Mouse (Mus musculus) forebrain, embryonic 16.5 days (tissue): ENCODE data around the gene Tmem9. TPM values are rescaled to one million over a fixed set of nuclear protein-coding genes. Genes with fewer than 3 reads are reported as not detected.

Source experiments
- ATAC-seq: fragments of 200-750 bp; cut with Nextera tagmentation; 2 replicates; pipeline ENCODE4 v1.8.0; 2017; ENCODE audit warnings: mild to moderate bottlenecking, moderate library complexity
- H3K27ac ChIP-seq: fragments of 300-500 bp; sonication (generic); 2 replicates; pipeline ENCODE4 v1.5.1; 2014; ENCODE audit warnings: low read length, control low read depth
- H3K27me3 ChIP-seq: fragments of 300-500 bp; sonication (generic); replicated peaks from 2 replicates; pipeline ENCODE4 v1.6.1; 2014; ENCODE audit warnings: low read length; ENCODE audit not compliant: control insufficient read depth, insufficient read depth
- H3K36me3 ChIP-seq: fragments of 300-500 bp; sonication (generic); 2 replicates; pipeline ENCODE4 v1.6.1; 2014; ENCODE audit not compliant: control insufficient read depth, insufficient read depth
- H3K4me1 ChIP-seq: fragments of 300-500 bp; sonication (generic); replicated peaks from 2 replicates; pipeline ENCODE4 v1.6.1; 2014; ENCODE audit warnings: low read length; ENCODE audit not compliant: control insufficient read depth, insufficient read depth
- H3K4me2 ChIP-seq: fragments of 300-500 bp; sonication (generic); 2 replicates; pipeline ENCODE4 v1.6.1; 2014; ENCODE audit warnings: mild to moderate bottlenecking, low read length, control low read depth
- H3K4me3 ChIP-seq: fragments of 300-500 bp; sonication (generic); replicated peaks from 2 replicates; pipeline ENCODE4 v1.5.1; 2014; ENCODE audit warnings: mild to moderate bottlenecking, low read length, control low read depth
- H3K9ac ChIP-seq: fragments of 300-500 bp; sonication (generic); replicated peaks from 2 replicates; pipeline ENCODE4 v1.6.1; 2014; ENCODE audit warnings: low read depth, low read length, control low read depth
- H3K9me3 ChIP-seq: fragments of 300-500 bp; sonication (generic); 2 replicates; pipeline ENCODE4 v1.6.1; 2016; ENCODE audit warnings: low read length; ENCODE audit not compliant: control insufficient read depth
- WGBS: fragments of 180-500 bp; shearing (Covaris S2); extraction: QIAGEN DNeasy Blood & Tissue Kit; methylation state at CpG from one replicate; pipeline ENCODE4 v1.1.7; 2014; 5-methylcytosine and 5-hydroxymethylcytosine counted together
- polyA plus RNA-seq: library from polyadenylated mRNA; unstranded; fragments of >200 nt; fragmentation: Nextera tagmentation; extraction: Ambion mirVana; gene quantifications from 2 replicates; pipeline ENCODE4 v1.2.1, GENCODE M21; 2015

The Tmem9 gene
- 141 and 146 TPM in 2 replicates for polyA plus RNA-seq

DNA sequence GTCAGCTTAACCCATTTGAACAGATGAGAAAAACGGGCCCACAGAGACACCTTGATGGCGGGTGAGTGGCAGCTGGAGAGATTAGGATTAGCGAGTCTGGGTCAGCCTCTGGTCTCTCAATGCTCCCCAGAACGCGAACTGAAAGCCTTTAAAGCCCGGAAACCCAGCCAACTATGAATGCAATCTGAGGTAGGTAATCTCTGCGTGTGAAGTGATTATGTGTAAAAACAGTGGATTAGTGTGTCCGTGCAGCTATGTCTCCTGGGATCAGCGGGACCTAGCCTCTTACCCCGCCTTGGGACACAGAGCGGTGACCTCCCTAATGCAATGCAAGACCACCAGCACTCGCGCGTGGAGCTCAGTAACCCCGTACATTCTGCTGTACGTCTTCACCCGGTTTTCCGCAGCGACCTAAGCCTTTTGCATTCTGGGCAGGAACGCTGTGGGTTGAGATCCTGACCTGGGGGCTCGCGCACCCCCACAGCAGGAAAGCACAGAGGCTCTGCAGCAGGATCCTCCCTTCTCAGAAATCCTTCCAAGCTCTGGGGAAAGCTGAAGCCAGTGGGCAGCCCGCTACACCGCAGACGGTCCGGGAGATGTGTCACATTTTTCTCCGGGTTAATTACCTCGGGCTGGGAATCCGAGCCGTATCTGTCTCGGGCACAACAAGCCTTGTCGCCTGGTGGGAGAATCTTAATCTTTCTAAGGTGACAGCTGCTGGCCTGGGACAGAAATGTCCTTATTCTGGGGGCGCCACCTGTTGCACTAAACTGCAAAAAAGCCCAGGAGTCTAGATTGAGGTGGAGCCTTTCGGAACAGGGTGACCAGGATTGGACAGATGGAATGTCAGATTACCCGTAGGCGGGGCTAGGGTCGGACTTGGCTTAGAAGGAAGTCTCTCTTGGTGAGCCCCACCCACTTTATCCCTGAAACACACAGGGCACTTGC is at the start of gene Tmem9:
Tmem9 (plus strand) TSS at position 940 of the 948 bp plus-strand sequence.
- no peaks in the 10 kb centered on the region for H3K36me3 ChIP-seq
- 2% methylated on average over 37 of the region's 37 CpGs for WGBS
- peak; percentile 74 for ATAC-seq
- H3K4me2 ChIP-seq = peak within 1 kb of the TSS; percentile 63
- H3K27ac ChIP-seq = no peak within 1 kb of the TSS
- peak within 1 kb of the TSS; percentile 43 for H3K4me3 ChIP-seq
- peaks cover 14% of the 10 kb centered on the region for H3K27me3 ChIP-seq
- peaks cover 8% of the 10 kb centered on the region for H3K4me1 ChIP-seq
- H3K9me3 ChIP-seq = no peaks in the 10 kb centered on the region
- H3K9ac ChIP-seq = peak within 1 kb of the TSS; percentile 50

DNA sequence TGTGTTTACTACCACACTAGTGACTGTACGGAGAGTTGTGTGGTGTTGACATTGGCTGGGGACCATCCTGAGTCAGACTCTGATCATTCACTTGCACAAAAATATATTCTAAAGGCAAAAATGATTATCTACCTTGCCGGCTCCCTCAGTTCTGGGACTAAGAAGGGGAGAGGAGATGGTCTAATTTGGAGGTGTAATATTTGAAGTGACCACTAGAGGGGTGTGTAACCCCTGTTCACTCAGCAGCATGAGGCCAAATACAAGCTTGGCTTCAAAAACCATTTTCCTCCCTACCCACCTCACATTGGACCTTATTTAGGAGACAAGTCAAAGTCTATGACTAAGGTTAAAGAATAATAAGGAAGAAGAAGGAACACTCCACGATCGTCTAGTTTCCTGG is 49.5 kb upstream of the Tmem9 start:
- WGBS = 40% methylated on average over 4 of the region's 4 CpGs
- Histone ChIP-seq H3K9me3 (no peaks in the 10 kb centered on the region), H3K27me3 (no peaks in the 10 kb centered on the region), H3K9ac (no peak overlapping the region), H3K27ac (no peak overlapping the region), H3K4me1 (no peaks in the 10 kb centered on the region), H3K4me2 (no peak overlapping the region), H3K36me3 (no peaks in the 10 kb centered on the region), H3K4me3 (no peak overlapping the region)
- ATAC-seq = 0 out of 2 replicates have a peak, but pooled peaks have one; percentile 40

- Histone ChIP-seq H3K9ac (no peak overlapping the region), H3K27ac (no peak overlapping the region), H3K4me3 (no peak overlapping the region), H3K27me3 (no peaks in the 10 kb centered on the region), H3K4me2 (no peak overlapping the region), H3K4me1 (no peaks in the 10 kb centered on the region), H3K9me3 (no peaks in the 10 kb centered on the region), H3K36me3 (no peaks in the 10 kb centered on the region)
- ATAC-seq = no peak
- WGBS = 67% methylated on average over 5 of the region's 5 CpGs
Observed at GRCm38 (mm10) chr1:135963177-135963576, 44.8 kb upstream of the Tmem9 start.

GRCm38 (mm10) chr1:135964561-135964960 is 43.4 kb upstream of the Tmem9 start:
- H3K27ac ChIP-seq = no peak overlapping the region
- H3K4me1 ChIP-seq = no peaks in the 10 kb centered on the region
- H3K4me2 ChIP-seq = no peak overlapping the region
- 81% methylated on average over 11 of the region's 11 CpGs for WGBS
- no peaks in the 10 kb centered on the region for H3K36me3 ChIP-seq
- no peaks in the 10 kb centered on the region for H3K9me3 ChIP-seq
- no peaks in the 10 kb centered on the region for H3K27me3 ChIP-seq
- no peak overlapping the region for H3K4me3 ChIP-seq
- H3K9ac ChIP-seq = no peak overlapping the region
- ATAC-seq = no peak

GRCm38 (mm10) chr1:135967739-135968138 is 40.2 kb upstream of the Tmem9 start:
- Histone ChIP-seq H3K9ac (no peak overlapping the region), H3K4me3 (no peak overlapping the region), H3K4me1 (no peaks in the 10 kb centered on the region), H3K9me3 (no peaks in the 10 kb centered on the region), H3K27me3 (no peaks in the 10 kb centered on the region), H3K27ac (no peak overlapping the region), H3K4me2 (no peak overlapping the region), H3K36me3 (no peaks in the 10 kb centered on the region)
- WGBS = 85% methylated on average over 4 of the region's 4 CpGs
- ATAC-seq = no peak

DNA sequence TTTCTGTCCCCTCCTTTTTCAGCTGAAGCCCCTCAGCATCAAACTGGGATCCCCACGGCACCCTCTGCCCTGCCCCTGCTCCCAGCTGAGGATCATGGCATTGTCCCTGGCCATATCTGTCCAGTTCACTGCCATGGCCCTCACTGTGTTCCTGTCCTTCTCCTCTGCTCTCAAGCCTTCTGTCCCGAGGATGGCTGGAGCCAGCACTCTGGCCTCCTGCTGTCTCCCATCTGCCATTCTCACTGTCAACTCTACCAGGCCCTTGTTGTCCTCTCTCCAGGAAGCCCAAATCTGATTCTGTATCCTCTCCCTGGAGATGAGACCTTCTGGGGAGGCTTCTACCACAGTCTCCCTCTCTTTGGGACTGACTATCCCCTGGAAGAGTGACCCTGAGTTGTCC is 37.5 kb upstream of the Tmem9 start:
- ATAC-seq = no peak
- no peaks in the 10 kb centered on the region for H3K9me3 ChIP-seq
- 59% methylated on average over 2 of the region's 2 CpGs for WGBS
- H3K27me3 ChIP-seq = no peaks in the 10 kb centered on the region
- no peak overlapping the region for H3K27ac ChIP-seq
- no peaks in the 10 kb centered on the region for H3K36me3 ChIP-seq
- no peak overlapping the region for H3K4me3 ChIP-seq
- H3K4me1 ChIP-seq = no peaks in the 10 kb centered on the region
- H3K4me2 ChIP-seq = no peak overlapping the region
- no peak overlapping the region for H3K9ac ChIP-seq

DNA sequence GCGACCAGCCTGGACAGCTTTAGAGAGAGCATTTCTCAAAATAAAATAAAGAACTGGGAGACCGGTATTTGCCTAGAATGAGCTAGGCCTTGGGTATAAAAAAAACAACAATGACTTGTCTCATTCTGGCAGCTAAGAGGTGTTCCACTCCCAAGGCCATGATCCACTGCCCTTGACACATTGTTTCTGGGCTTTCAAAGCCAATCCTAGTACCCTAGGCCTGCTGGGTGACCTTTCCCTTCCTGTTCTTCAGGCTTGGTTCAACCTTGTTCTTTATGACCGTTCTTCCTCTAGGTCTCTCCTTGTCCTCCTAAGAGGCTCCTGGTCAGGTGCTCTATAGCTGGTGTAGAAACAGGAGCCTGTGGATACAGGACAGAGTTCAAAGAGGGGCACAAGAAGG is 35.4 kb upstream of the Tmem9 start:
- H3K27me3 ChIP-seq = no peaks in the 10 kb centered on the region
- no peaks in the 10 kb centered on the region for H3K36me3 ChIP-seq
- no peak overlapping the region for H3K27ac ChIP-seq
- H3K4me1 ChIP-seq = no peaks in the 10 kb centered on the region
- 97% methylated on average over 3 of the region's 3 CpGs for WGBS
- H3K4me3 ChIP-seq = no peak overlapping the region
- H3K4me2 ChIP-seq = no peak overlapping the region
- ATAC-seq = no peak
- no peaks in the 10 kb centered on the region for H3K9me3 ChIP-seq
- H3K9ac ChIP-seq = no peak overlapping the region

GRCm38 (mm10) chr1:135984105-135984504 is 23.8 kb upstream of the Tmem9 start:
- Histone ChIP-seq H3K27ac (no peak overlapping the region), H3K36me3 (no peaks in the 10 kb centered on the region), H3K9me3 (no peaks in the 10 kb centered on the region), H3K4me1 (no peaks in the 10 kb centered on the region), H3K27me3 (no peaks in the 10 kb centered on the region), H3K9ac (no peak overlapping the region), H3K4me3 (no peak overlapping the region), H3K4me2 (no peak overlapping the region)
- ATAC-seq = no peak
- 60% methylated on average over 5 of the region's 5 CpGs for WGBS

- no peaks in the 10 kb centered on the region for H3K36me3 ChIP-seq
- H3K27me3 ChIP-seq = no peaks in the 10 kb centered on the region
- H3K4me1 ChIP-seq = no peaks in the 10 kb centered on the region
- no peak overlapping the region for H3K27ac ChIP-seq
- H3K9ac ChIP-seq = no peak overlapping the region
- no peak overlapping the region for H3K4me3 ChIP-seq
- H3K9me3 ChIP-seq = no peaks in the 10 kb centered on the region
- no peak for ATAC-seq
- H3K4me2 ChIP-seq = no peak overlapping the region
Observed at GRCm38 (mm10) chr1:135989876-135990275, 18.1 kb upstream of the Tmem9 start.
